Mouse (Mus musculus) embryonic facial prominence, embryonic 13.5 days (tissue): Measurements from ENCODE around the gene Thpo. TPM values are rescaled to one million over a fixed set of nuclear protein-coding genes. Genes with fewer than 3 reads are reported as not detected.
A peak's percentile ranks its signal among the peaks of the same experiment; 100 is the strongest.

ENCODE experiments used
- ATAC-seq: fragments of 200-750 bp; cut with Nextera tagmentation; 2 replicates; pipeline ENCODE4 v1.8.0; 2017; ENCODE audit warnings: low read depth; ENCODE audit not compliant: insufficient number of reproducible peaks, insufficient read depth, low FRiP score, low TSS enrichment
- H3K27ac ChIP-seq: fragments of 300-500 bp; sonication (generic); 2 replicates; pipeline ENCODE4 v1.5.1; 2015; ENCODE audit warnings: moderate library complexity, mild to moderate bottlenecking, inconsistent platforms
- H3K27me3 ChIP-seq: fragments of 300-500 bp; sonication (generic); 2 replicates; pipeline ENCODE4 v1.6.1; 2015; ENCODE audit warnings: mild to moderate bottlenecking, inconsistent platforms
- H3K36me3 ChIP-seq: fragments of 300-500 bp; sonication (generic); 2 replicates; pipeline ENCODE4 v1.6.1; 2015; ENCODE audit warnings: mild to moderate bottlenecking, inconsistent platforms
- H3K4me1 ChIP-seq: fragments of 300-500 bp; sonication (generic); 2 replicates; pipeline ENCODE4 v1.6.1; 2015; ENCODE audit warnings: inconsistent platforms
- H3K4me2 ChIP-seq: fragments of 300-500 bp; sonication (generic); 2 replicates; pipeline ENCODE4 v1.6.1; 2015; ENCODE audit warnings: moderate library complexity, mild to moderate bottlenecking, inconsistent platforms
- H3K4me3 ChIP-seq: fragments of 300-500 bp; sonication (generic); 2 replicates; pipeline ENCODE4 v1.5.1; 2015; ENCODE audit warnings: mild to moderate bottlenecking, inconsistent platforms
- H3K9ac ChIP-seq: fragments of 300-500 bp; sonication (generic); 2 replicates; pipeline ENCODE4 v1.6.1; 2015; ENCODE audit warnings: mild to moderate bottlenecking, inconsistent platforms
- H3K9me3 ChIP-seq: fragments of 300-500 bp; sonication (generic); 2 replicates; pipeline ENCODE4 v1.6.1; 2016; ENCODE audit warnings: inconsistent platforms
- WGBS: fragments of 180-500 bp; shearing (Covaris S2); methylation state at CpG from one replicate; pipeline ENCODE4 v1.1.7; 2015; ENCODE audit warnings: mixed read lengths; 5-methylcytosine and 5-hydroxymethylcytosine counted together
- polyA plus RNA-seq: library from polyadenylated mRNA; unstranded; fragments of >200 nt; fragmentation: Nextera tagmentation; extraction: Ambion mirVana; gene quantifications from 2 replicates; pipeline ENCODE4 v1.2.1, GENCODE M21; 2015

The Thpo gene
- polyA plus RNA-seq, 1 experiment from 2014 or later: 1.00 TPM

- no peak overlapping the region for H3K9ac ChIP-seq
- H3K4me2 ChIP-seq: no peak overlapping the region
- H3K4me1 ChIP-seq: peaks cover 22% of the 10 kb centered on the region
- H3K36me3 ChIP-seq: peaks cover 4% of the 10 kb centered on the region; the same call in 1 of the 2 replicates
- no peak overlapping the region for H3K4me3 ChIP-seq
- no peak overlapping the region for H3K27ac ChIP-seq
- 82% methylated on average over 5 of the region's 5 CpGs for WGBS
- peaks cover 39% of the 10 kb centered on the region for H3K27me3 ChIP-seq
- H3K9me3 ChIP-seq: no peaks in the 10 kb centered on the region
- ATAC-seq: no peak
Observed at GRCm38 (mm10) chr16:20736823-20737222, 2.5 kb upstream of the Thpo start.

- no peak overlapping the region for H3K27ac ChIP-seq
- ATAC-seq: no peak
- H3K36me3 ChIP-seq: peaks cover 2% of the 10 kb centered on the region; the same call in 1 of the 2 replicates
- H3K27me3 ChIP-seq: peaks cover 39% of the 10 kb centered on the region
- WGBS: 91% methylated on average over 7 of the region's 7 CpGs
- H3K9me3 ChIP-seq: no peaks in the 10 kb centered on the region
- H3K4me3 ChIP-seq: no peak overlapping the region
- H3K4me1 ChIP-seq: peaks cover 24% of the 10 kb centered on the region
- no peak overlapping the region for H3K4me2 ChIP-seq
- H3K9ac ChIP-seq: no peak overlapping the region
Observed at GRCm38 (mm10) chr16:20736168-20736567, 1.9 kb upstream of the Thpo start.

GRCm38 (mm10) chr16:20735651-20736050 lies 1.3 kb upstream of the Thpo start:
- no peaks in the 10 kb centered on the region for H3K9me3 ChIP-seq
- no peak overlapping the region for H3K9ac ChIP-seq
- no peaks in the 10 kb centered on the region for H3K36me3 ChIP-seq
- no peak for ATAC-seq
- H3K27me3 ChIP-seq: peaks cover 39% of the 10 kb centered on the region
- H3K4me3 ChIP-seq: no peak overlapping the region
- peaks cover 24% of the 10 kb centered on the region for H3K4me1 ChIP-seq
- no peak overlapping the region for H3K27ac ChIP-seq
- WGBS: 78% methylated on average over 5 of the region's 5 CpGs
- no peak overlapping the region for H3K4me2 ChIP-seq

- Histone ChIP-seq H3K4me1 (peaks cover 24% of the 10 kb centered on the region), H3K27ac (peak within 1 kb of the TSS; percentile 84), H3K4me2 (peak within 1 kb of the TSS; percentile 98), H3K4me3 (peak within 1 kb of the TSS; percentile 68), H3K9me3 (no peaks in the 10 kb centered on the region), H3K9ac (peak within 1 kb of the TSS; percentile 88), H3K36me3 (no peaks in the 10 kb centered on the region), H3K27me3 (peaks cover 39% of the 10 kb centered on the region)
- WGBS: 1% methylated on average over 64 of the region's 70 CpGs
- peak; percentile 77 for ATAC-seq
Observed at GRCm38 (mm10) chr16:20732925-20733730, 1.2 kb downstream of the Thpo start, which contains the start of gene Chrd. Gene Chrd, plus strand, starts transcription at chr16:20733127.

- Histone ChIP-seq H3K4me1 (peaks cover 24% of the 10 kb centered on the region), H3K36me3 (no peaks in the 10 kb centered on the region), H3K9ac (peak overlapping the region; percentile 88), H3K9me3 (no peaks in the 10 kb centered on the region), H3K4me3 (peak overlapping the region; percentile 68), H3K27me3 (peaks cover 38% of the 10 kb centered on the region), H3K27ac (peak overlapping the region; percentile 84), H3K4me2 (peak overlapping the region; percentile 98)
- ATAC-seq: peak; percentile 33; the same call in 1 of the 2 replicates
- under 1% methylated on average over 29 of the region's 30 CpGs for WGBS
Observed at GRCm38 (mm10) chr16:20732251-20732924, 1.9 kb downstream of the Thpo start.

GRCm38 (mm10) chr16:20731688-20732087 lies 2.6 kb downstream of the Thpo start:
- ATAC-seq: no peak
- H3K4me3 ChIP-seq: no peak overlapping the region
- no peak overlapping the region for H3K9ac ChIP-seq
- peak overlapping the region; percentile 98; the same call in 1 of the 2 replicates for H3K4me2 ChIP-seq
- peak overlapping the region; percentile 84; the same call in 1 of the 2 replicates for H3K27ac ChIP-seq
- peaks cover 24% of the 10 kb centered on the region for H3K4me1 ChIP-seq
- H3K9me3 ChIP-seq: no peaks in the 10 kb centered on the region
- 61% methylated on average over 5 of the region's 5 CpGs for WGBS
- peaks cover 32% of the 10 kb centered on the region for H3K27me3 ChIP-seq
- H3K36me3 ChIP-seq: no peaks in the 10 kb centered on the region

GRCm38 (mm10) chr16:20730293-20730711 lies 4.0 kb downstream of the Thpo start:
- Histone ChIP-seq H3K4me3 (no peak overlapping the region), H3K27ac (no peak overlapping the region), H3K9me3 (no peaks in the 10 kb centered on the region), H3K27me3 (peaks cover 21% of the 10 kb centered on the region), H3K4me2 (no peak overlapping the region), H3K36me3 (no peaks in the 10 kb centered on the region), H3K4me1 (peaks cover 24% of the 10 kb centered on the region), H3K9ac (no peak overlapping the region)
- ATAC-seq: no peak
- WGBS: 37% methylated on average over 5 of the region's 5 CpGs

- ATAC-seq: no peak
- H3K27ac ChIP-seq: no peak overlapping the region
- H3K9ac ChIP-seq: no peak overlapping the region
- no peaks in the 10 kb centered on the region for H3K9me3 ChIP-seq
- H3K27me3 ChIP-seq: no peaks in the 10 kb centered on the region
- H3K4me2 ChIP-seq: no peak overlapping the region
- H3K4me1 ChIP-seq: no peaks in the 10 kb centered on the region
- peaks cover 12% of the 10 kb centered on the region for H3K36me3 ChIP-seq
- H3K4me3 ChIP-seq: no peak overlapping the region
- WGBS: 66% methylated on average over 1 of the region's 1 CpGs
Observed at GRCm38 (mm10) chr16:20726384-20726783, 7.9 kb downstream of the Thpo start.

GRCm38 (mm10) chr16:20725750-20726149 lies 8.6 kb downstream of the Thpo start:
- no peaks in the 10 kb centered on the region for H3K27me3 ChIP-seq
- no peak overlapping the region for H3K9ac ChIP-seq
- H3K4me2 ChIP-seq: no peak overlapping the region
- H3K4me3 ChIP-seq: no peak overlapping the region
- no peaks in the 10 kb centered on the region for H3K4me1 ChIP-seq
- H3K36me3 ChIP-seq: peaks cover 17% of the 10 kb centered on the region
- ATAC-seq: no peak
- H3K9me3 ChIP-seq: no peaks in the 10 kb centered on the region
- no peak overlapping the region for H3K27ac ChIP-seq
- 74% methylated on average over 4 of the region's 4 CpGs for WGBS

GRCm38 (mm10) chr16:20725321-20725720 lies 9.0 kb downstream of the Thpo start:
- Histone ChIP-seq H3K27ac (no peak overlapping the region), H3K9me3 (no peaks in the 10 kb centered on the region), H3K27me3 (no peaks in the 10 kb centered on the region), H3K4me1 (no peaks in the 10 kb centered on the region), H3K4me2 (no peak overlapping the region), H3K9ac (no peak overlapping the region), H3K4me3 (no peak overlapping the region), H3K36me3 (peaks cover 21% of the 10 kb centered on the region)
- ATAC-seq: no peak
- 77% methylated on average over 7 of the region's 7 CpGs for WGBS

GRCm38 (mm10) chr16:20724338-20724748 lies 10.0 kb downstream of the Thpo start:
- ATAC-seq: no peak
- Histone ChIP-seq H3K4me3 (no peak overlapping the region), H3K4me2 (no peak overlapping the region), H3K9ac (0 out of 2 replicates have a peak overlapping the region, but pooled peaks have one; percentile 6), H3K9me3 (no peaks in the 10 kb centered on the region), H3K27me3 (no peaks in the 10 kb centered on the region), H3K27ac (no peak overlapping the region), H3K36me3 (peaks cover 28% of the 10 kb centered on the region), H3K4me1 (no peaks in the 10 kb centered on the region)
- WGBS: 39% methylated on average over 5 of the region's 5 CpGs
